Mouse (Mus musculus): ENCODE results near the gene Zswim4.

GRCm38 (mm10) chr8:84197922-84198774 is 38.7 kb downstream of the Zswim4 start:
- TF ChIP-seq POLR2A (IDR thresholded peaks at IDR 0.05; ENCODE audit: extremely low read depth, insufficient read depth, low read length) (no peak), CTCF (IDR thresholded peaks at IDR 0.05; ENCODE audit: low read depth, low read length) (no peak)

All from liver, adult 2 months (tissue).